Mouse (Mus musculus): ENCODE data around the gene Crtc1.

- TF ChIP-seq CTCF (IDR thresholded peaks at IDR 0.05; ENCODE audit: low read depth) (no peak), EP300 (IDR thresholded peaks at IDR 0.05; ENCODE audit: low read depth) (no peak)
These were observed 19.1 kb upstream of the Crtc1 start for GRCm38 (mm10) chr8:70458462-70458861.

Measured in liver, embryonic 14.5 days (tissue).